Mouse (Mus musculus): ENCODE data around the gene D1Pas1.

The D1Pas1 gene

DNA sequence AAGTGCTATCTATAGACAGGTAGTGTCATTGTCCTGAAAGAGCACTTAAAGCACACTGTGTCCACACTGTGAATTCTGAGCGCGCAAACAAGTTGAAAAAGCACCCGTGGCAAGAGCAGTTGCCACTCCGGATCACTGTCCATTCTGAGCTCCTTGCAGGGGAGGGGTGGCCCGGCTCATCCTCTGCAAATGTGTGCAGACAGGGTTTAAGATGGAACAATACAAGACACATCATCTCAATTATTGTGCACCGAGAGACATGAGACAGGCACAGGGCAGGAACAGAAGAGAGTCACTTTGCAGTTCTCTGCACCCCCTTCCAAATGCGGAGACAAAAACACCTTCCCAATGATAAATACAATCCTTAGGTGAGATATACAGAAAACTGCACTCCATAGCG lies 19.3 kb downstream of the D1Pas1 start:
- DNase-seq (ENCODE audit: low spot score), result no peak

DNA sequence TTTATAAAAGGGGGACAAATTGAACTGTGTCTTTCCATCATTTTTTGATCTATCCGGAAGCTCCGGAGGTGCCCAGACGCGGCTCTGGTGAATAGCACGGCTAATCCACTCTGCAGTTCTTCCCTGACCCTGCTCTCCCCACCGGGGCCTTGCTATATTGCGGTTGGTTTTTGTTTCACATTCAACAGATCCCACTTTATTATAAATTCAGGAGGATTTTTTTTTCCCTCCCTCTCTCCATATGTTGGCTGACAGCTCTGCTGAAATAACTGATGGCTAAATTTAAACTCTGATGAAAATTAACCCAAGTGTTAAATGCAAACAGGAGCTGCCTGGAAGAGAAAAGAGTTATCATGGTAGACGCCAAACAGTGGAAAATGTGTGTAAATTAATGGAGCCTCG lies 21.1 kb downstream of the D1Pas1 start:
- no peak for DNase-seq (ENCODE audit: low spot score)

DNA sequence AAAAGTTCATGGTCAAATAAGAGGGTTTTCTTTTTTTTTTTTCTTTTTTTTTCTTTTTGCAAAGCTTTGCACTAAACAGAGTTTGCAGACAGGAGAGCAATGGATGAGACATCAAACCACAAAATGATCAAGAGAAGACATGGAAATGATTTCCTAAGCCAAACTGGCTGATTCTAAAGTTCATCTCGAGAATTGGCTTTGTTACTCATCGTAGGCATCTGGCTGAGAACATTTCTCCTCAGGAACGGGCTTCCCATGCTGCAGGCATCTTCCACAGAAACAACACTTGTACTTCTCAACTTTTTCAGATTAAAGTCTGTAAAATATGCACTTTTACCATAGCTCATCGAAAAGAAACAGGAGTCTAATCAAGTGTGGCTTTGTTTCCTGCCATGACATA lies 21.6 kb downstream of the D1Pas1 start:
- DNase-seq (ENCODE audit: low spot score), result no peak

DNA sequence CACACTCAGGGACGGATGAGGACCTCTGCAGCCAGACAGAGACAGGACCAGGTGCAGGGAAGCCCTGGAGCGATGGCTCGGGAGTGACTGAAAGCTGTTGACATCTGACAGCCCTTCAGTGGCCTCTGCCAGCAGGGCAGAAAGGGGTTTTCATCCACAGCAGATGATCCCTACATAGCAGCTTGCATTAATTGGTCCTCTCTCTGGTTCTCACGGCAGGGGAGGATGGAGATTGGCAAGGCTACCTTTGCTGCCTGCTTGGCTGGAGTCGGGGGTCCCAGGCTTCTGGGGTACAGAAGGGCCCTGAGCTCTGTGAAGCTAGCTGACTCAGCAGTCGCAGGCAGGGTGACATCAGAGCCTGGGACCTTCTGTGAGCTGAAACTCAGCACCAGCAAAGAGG lies 24.3 kb downstream of the D1Pas1 start:
- DNase-seq (ENCODE audit: low spot score), result no peak

DNA sequence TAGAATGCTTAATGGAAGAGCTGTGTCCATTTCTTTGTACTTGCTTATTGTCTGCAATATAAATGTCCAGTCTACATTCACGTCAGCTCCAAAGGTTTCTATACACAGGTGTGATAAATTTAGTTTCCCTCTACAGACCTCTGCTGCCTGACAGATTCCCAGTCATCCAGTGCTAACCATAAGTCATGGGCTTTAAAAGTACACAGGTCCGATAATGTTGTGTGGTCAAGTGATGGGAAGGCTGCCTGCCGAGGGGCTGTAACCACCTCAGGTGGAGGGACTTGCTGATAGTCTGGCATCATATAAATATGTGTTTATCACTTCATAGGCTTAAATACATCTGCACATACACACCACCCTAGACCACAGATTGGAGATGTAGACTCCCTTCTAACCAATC lies 24.9 kb downstream of the D1Pas1 start:
- DNase-seq (ENCODE audit: low spot score), result no peak

DNA sequence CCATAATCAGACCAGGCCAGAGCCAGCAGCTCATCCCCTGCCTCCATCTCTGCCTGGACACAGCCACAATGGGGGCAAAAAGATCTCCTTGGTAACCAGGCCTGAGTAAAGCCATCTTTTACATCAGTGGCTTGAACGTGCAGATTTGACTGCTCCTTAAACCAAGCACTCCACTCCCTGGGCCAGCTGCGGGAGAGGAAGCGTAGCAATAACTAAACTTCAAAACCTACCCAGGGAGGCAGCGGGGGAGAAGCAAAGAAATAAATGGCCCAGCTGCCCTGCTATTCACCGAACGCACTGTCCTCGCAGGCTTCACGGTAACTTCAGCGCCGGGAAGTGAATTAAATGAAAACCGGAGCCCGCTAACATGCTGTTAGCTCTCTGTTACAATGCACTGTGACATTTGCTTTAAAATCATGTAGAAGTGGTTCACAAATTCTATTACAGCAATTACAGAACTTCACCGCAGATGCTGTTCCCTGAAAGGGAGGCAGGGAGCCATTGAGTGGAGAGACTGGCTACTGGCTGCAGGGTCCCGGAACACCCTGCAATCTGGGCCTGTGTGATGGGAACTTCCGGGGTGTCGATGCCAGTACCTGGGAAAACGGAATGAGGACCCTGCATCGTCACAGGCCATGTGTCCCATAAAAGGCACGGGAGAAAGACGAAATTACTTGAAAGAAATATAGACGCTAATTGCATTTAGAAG lies 30.5 kb downstream of the D1Pas1 start:
- no peak for DNase-seq (ENCODE audit: low spot score)

DNA sequence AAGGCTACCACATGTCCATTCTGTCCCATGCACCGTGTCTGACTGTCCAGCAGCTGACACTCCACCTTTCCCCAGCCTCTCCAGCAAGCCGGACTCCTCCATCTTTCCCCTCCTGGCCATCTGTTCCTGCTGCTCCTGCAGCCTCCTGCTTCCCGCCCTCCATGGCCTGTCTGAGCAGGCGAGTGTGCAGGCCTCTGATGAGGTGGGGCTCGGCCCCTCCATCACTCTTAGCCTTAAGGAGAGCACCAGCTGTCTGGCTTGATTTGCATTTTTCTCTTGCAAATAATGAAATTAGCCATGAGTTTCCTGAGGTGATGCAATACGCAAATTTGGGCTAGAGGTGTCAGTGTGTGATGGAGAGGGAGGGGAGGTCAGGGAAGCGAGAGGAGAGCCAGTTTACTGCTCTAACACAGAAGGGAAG lies 36.2 kb downstream of the D1Pas1 start:
- DNase-seq (ENCODE audit: low spot score), result no peak

DNA sequence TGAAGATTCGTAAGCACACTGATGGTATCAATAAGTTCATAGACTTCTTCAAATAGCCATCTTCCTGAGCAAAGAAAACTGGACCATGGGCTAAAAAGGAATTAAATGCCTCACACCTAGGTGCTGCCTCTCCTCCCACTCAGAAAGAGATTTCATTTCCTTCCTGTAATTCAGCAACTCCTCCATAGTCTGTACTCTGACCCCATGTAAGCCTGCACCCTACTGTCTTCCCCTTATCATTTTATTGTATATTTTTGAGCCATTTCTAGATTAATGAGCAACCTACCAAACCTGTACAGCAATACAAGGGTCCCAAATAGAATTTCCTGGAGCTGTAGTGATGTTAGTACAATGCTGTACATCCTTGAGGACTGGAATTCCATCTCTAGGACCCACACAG lies 37.1 kb downstream of the D1Pas1 start:
- DNase-seq (ENCODE audit: low spot score), result no peak

DNA sequence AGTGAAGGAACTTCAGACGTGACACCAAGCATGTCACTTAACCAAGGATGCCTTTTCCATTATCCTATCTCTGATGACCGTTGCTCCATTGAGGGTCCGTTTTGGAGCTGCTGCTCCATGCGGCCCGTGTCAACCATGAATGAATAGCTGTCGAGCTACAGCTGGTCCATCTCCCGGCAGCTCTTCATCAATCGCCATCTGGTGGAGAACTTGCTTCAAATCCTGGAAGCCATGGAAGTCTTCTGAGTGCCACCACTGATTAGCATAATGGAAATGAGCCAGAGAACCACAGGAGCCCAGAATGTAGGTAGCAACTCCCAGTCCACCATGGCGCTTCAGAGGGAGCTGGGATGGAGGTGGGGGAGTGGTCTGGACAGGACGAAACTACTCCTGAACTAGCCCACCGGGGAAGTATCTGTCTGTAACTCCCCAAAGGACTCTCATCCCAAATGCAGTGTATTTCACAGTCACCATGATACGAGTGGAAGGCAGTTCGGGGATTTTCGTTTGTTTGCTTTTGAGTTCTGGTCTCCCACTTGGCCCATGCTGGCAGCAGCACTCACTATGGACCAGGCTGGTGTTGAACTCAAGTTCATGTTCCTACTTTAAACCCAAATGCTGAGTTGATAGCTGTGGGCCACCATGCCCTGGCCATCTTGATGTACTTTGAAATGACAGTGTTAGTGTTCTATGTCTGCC lies 39.2 kb downstream of the D1Pas1 start:
- DNase-seq (ENCODE audit: low spot score), result no peak

DNA sequence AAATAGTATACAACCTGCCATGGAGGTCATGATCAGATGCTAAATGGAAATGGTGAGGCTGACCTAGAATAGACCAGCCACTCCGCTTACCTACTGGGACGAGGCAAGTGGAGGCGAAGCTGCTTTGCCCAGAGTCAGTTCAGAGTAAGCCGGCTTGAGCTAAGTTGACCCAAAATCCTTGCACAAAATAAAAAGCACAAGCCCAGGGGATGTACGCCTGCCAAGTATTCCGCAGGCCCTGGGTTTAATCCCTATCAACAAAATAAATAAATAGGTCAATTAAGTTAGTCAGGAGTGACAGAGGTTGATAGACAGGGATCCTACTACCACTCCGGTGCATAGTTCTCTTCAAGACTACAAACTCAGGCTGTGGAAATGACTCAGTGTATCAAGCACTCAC lies 41.0 kb downstream of the D1Pas1 start:
- DNase-seq (ENCODE audit: low spot score), result no peak

DNA sequence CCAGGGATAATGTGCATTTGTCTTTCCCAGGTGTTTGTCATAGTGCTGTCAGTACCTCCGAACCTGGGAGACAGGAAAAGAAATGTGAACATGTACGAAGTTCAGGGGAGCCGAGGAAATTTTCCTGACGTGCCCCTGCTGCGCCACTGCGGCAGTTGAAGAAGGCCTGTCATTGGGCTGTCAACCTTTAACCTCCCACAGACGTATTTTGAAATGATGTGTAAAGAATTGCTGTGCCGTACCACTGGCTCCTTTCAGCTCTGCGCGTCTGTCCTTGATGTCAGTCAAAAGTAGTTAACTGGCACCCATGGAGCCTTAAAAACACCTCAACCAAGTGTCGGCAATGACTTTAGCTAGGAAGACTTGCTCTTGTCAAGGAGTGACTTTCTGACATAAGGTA lies 42.9 kb downstream of the D1Pas1 start:
- no peak for DNase-seq (ENCODE audit: low spot score)

DNA sequence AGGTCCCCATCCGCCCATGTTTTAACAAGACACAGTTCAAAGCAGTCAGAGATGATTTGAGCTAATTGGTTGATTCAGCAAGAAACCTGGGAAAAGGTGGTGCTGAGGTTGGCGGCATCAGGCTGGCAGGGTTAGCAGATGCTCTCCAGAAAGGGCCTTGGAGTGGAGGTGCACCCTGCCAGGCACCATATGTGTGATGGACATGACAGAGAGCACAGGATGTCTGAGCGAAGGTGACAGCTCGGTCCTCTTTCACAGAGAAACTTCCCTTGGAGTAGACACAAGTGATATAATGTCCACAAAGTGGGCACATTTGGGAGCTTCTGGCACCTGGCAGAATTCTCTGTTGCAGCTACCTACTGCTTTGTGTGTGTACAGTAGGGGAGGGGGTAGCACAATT lies 44.4 kb downstream of the D1Pas1 start:
- no peak for DNase-seq (ENCODE audit: low spot score)

DNA sequence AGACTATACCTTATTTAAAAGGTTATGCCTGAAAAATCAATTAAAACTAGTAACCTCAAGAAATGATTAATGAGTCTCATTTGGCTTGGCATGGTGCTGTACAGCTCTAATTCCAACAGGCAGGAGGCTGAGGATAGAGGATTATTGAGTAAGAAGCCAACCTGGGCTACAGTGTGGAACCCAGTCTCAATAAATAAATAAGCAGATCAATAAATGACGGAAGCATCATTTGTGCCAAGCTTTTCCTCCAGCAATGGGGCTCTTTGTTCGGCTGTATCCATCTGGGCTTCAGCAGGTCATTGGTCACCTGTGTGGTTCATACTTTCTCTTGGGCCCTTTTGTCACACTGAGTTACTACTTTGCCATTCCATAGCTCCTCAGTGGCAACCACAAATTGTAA lies 46.9 kb downstream of the D1Pas1 start:
- no peak for DNase-seq (ENCODE audit: low spot score)

DNA sequence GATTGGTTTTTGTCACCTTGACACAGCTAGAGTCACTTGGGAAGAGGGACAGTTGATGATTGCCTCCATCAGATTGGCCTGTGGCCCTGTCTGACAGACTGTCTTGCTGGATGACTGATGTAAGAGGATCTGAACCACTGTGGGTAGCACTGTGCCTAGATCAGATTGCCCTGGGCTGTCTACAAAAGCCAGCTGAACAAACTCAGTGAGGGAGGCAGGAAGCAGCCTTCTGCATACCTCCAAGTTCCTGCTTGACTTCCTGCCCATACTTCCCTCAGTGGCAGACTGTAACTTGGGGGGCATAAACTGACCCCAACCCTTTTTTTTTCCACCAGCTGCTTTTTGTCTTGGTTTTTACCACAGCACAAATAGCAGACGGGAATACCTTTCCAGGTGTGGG lies 48.5 kb downstream of the D1Pas1 start:
- DNase-seq (ENCODE audit: low spot score), result no peak

DNA sequence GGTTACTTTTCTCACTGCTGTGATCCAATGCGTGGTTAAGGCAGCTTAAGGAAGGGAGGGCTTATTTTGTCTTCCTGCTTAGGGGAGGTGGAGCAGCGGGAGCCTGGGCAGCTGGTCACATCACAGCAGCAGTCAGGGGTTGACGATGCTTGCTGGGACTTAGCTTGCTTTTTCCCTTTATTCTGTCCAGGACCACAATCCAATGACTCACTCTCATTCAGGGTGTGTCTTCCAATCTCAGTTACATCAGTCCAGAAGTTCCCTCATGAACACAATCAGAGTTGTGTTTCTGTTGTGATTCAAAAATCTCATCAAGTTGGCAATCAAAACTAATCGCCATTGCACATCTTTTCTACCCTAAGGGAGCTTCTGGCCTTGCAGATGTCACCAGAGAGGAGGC lies 48.9 kb downstream of the D1Pas1 start:
- no peak for DNase-seq (ENCODE audit: low spot score)

DNA sequence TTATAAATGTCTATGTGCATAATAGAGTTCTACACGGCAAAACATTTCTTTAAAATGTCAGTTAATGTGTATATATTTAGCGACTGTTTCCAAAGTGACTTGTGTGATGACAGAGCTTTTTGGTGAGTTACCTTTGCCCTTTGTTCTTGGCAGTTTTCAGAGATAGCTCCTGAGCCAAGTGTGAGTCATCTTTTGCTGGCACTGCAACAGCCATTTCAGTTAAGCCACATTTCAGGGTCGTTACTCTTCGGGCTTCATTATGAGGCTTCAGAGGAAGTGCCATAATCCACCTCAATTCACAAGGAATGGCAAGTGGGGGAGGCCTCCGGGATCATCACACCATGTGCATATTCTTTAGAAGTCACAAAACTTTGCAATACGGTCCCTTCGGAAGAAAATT lies 52.8 kb downstream of the D1Pas1 start:
- DNase-seq (ENCODE audit: low spot score), result no peak
